Comparison of ENCODE assay signal across 8 mouse cellular contexts in the genomic region with DNA sequence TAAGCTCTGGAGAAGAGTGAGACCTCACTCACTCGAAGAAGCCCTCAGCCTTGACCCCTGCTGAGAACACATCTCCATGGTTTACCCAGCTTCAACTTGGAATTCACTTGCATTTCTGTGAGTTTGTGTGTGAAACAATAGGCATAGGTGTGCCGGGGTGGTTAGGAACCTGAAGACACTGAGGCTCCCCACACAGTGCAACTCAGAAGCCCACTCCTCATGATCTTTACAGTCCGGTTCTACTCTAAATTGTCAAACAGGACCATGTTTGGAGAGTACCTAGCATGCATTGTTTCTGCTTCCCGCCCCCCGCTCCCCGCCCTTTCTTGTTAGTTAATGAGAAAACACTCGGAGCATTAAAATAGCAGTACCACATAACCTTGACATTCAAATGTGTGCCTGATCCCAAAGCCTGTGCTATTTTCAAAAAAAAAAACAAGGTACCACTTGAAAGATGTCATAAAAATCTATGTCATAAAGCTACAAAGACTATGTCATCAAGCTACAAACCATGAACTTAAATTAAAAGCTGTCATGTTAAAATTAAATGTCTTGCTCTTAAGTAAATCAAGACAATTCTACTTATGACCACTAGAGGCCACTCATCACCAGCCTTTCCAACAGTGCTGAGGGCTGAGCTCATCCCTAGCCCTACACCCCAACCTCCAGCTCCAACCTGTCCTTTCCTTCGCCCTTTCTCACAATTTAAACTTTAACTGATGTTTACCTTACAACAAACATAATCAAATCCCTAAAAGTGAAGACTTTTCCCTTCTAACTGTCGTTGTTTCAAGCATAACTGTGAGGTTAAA. TPM values are rescaled to one million over a fixed set of nuclear protein-coding genes. Genes with fewer than 3 reads are reported as not detected.
DNase-seq lines count a peak whose midpoint lies in the region; ATAC-seq lines count a peak whose summit lies in the region.

No protein-coding gene starts in this region.

- no peak overlapping the region for H3K27ac ChIP-seq in forebrain, embryonic 15.5 days (replicated peaks)

- H3K4me2 ChIP-seq in forebrain, embryonic 15.5 days (replicated peaks): no peak overlapping the region

- ATAC-seq in forebrain, embryonic 15.5 days (replicated peaks): peak; percentile 87

- no peaks in the 10 kb centered on the region for H3K9me3 ChIP-seq in forebrain, embryonic 15.5 days

- no peaks in the 10 kb centered on the region for H3K36me3 ChIP-seq in forebrain, embryonic 15.5 days

- no peak overlapping the region for H3K4me3 ChIP-seq in forebrain, embryonic 15.5 days

- 46% methylated on average over 9 of the region's 9 CpGs for WGBS in forebrain, embryonic 15.5 days

- peak; percentile 12 for DNase-seq in ovary, postnatal 14 days (ENCODE audit: low spot score)
- DNase-seq in ovary, postnatal 36 days (ENCODE audit: low spot score): no peak
- peak; percentile 72 for DNase-seq in NIH3T3 (ENCODE audit: low read depth)
- peak; percentile 38 for DNase-seq in cerebellum, adult 11-12 months
- peak; percentile 58 to 60 for DNase-seq in kidney, postnatal 36 days
- DNase-seq in naive thymus-derived CD4-positive, alpha-beta T cell, adult 2 months (ENCODE audit: low read depth): peak; percentile 59
- no peak for DNase-seq in urinary bladder, adult 2 months (ENCODE audit: low spot score)

- H3K27me3 ChIP-seq in forebrain, embryonic 15.5 days: no peaks in the 10 kb centered on the region

- no peaks in the 10 kb centered on the region for H3K4me1 ChIP-seq in forebrain, embryonic 15.5 days

- H3K9ac ChIP-seq in forebrain, embryonic 15.5 days (replicated peaks): no peak overlapping the region

RNA-seq across cellular contexts. Expression of gene Ccdc39, which starts 19.8 kb away (rescaled TPM):
- 11.4 and 15.1 TPM in 2 replicates for polyA plus RNA-seq in forebrain, embryonic 15.5 days (2015; fragmentation: Nextera tagmentation; extraction: Ambion mirVana)
- 5.1 and 7.0 TPM in 2 replicates for polyA plus RNA-seq in urinary bladder, adult 2 months (2012; rRNA removed)

RNA-seq across cellular contexts. Expression of gene Ttc14, which starts 24.7 kb away (rescaled TPM):
- 73.3 and 79.6 TPM in 2 replicates for polyA plus RNA-seq in forebrain, embryonic 15.5 days (2015; fragmentation: Nextera tagmentation; extraction: Ambion mirVana)
- 37.4 and 43.1 TPM in 2 replicates for polyA plus RNA-seq in urinary bladder, adult 2 months (2012; rRNA removed)

Comparison
In these comparisons a context has a peak if more than half of its experiments do, and no peak if none do; other contexts are left out.
1. DNase-seq: peak in ovary, postnatal 14 days (single experiment), NIH3T3 (single experiment), cerebellum, adult 11-12 months (single experiment), kidney, postnatal 36 days (2 of 2) and naive thymus-derived CD4-positive, alpha-beta T cell, adult 2 months (single experiment); none in ovary, postnatal 36 days (single experiment) and urinary bladder, adult 2 months (single experiment).